ENCODE assay signal across 24 mouse cellular contexts in genomic region chr11:79037555-79037954, GRCm38 (mm10). TPM values are rescaled to one million over a fixed set of nuclear protein-coding genes. Genes with fewer than 3 reads are reported as not detected.
DNase-seq lines count a peak whose midpoint lies in the region; ATAC-seq and TF ChIP-seq lines count a peak whose summit lies in the region.
"Had no signal": no experiment of that assay in that cellular context is flagged by ENCODE, and none has a peak within 500 bp of the region (broad histone marks: within the 10 kb centered on the region; RNA-seq: fewer than 3 reads in every experiment).

No protein-coding gene starts in this region.

- ATAC-seq in hindbrain, embryonic 12.5 days (ENCODE audit: low FRiP score), result no peak
- 0 out of 2 replicates have a peak, but pooled peaks have one; percentile 26 for ATAC-seq in liver, embryonic 14.5 days (ENCODE audit: insufficient read depth)
- ATAC-seq: activated CD4-positive, CD25-positive, alpha-beta regulatory T cell, adult 4 months; forebrain, embryonic 13.5 days; forebrain, embryonic 16.5 days; hindbrain, embryonic 16.5 days had no signal

- no peaks in the 10 kb centered on the region for H3K9me3 ChIP-seq in hindbrain, embryonic 10.5 days
- H3K9me3 ChIP-seq in hindbrain, embryonic 12.5 days (replicated peaks), result no peaks in the 10 kb centered on the region
- H3K9me3 ChIP-seq in liver, embryonic 14.5 days (ENCODE audit: control insufficient read depth, low read length), result no peaks in the 10 kb centered on the region
- H3K9me3 ChIP-seq: forebrain, embryonic 10.5 days; forebrain, embryonic 13.5 days; heart, embryonic 10.5 days; heart, embryonic 13.5 days; hindbrain, embryonic 13.5 days had no signal

- peaks cover 29% of the 10 kb centered on the region for H3K4me1 ChIP-seq in hindbrain, embryonic 10.5 days (replicated peaks)
- peaks cover 12% of the 10 kb centered on the region for H3K4me1 ChIP-seq in hindbrain, embryonic 12.5 days
- 0 out of 4 replicates have a peak, but pooled peaks cover 0 to 5% of the 10 kb centered on the region in 2 experiments for H3K4me1 ChIP-seq in liver, embryonic 14.5 days (replicated peaks; ENCODE audit: control insufficient read depth in 2 of 2, insufficient read depth in 2 of 2, low read length in 1 of 2)

- no peak for DNase-seq in hindbrain, embryonic 10.5 days (ENCODE audit: low spot score)
- peak; percentile 47 for DNase-seq in layer of hippocampus, adult 9-11 months
- no peak for DNase-seq in layer of hippocampus, adult 11-12 months (ENCODE audit: low spot score)
- DNase-seq in liver, embryonic 14.5 days (ENCODE audit: low read depth in 3 of 3, low spot score in 3 of 3), result no peak
- DNase-seq in liver, result no peak
- DNase-seq: adrenal gland, adult 8-10 months; adrenal gland, postnatal 25 days; cerebellum, adult 18-20 months; cerebellum, adult 9-10 months; cerebellum, postnatal 14 days; gastrocnemius, postnatal 10 days; gastrocnemius, postnatal 36 days; heart, adult 2 months; heart, postnatal 14 days; heart, postnatal 4 days had no signal

- H3K27ac ChIP-seq in hindbrain, embryonic 10.5 days, result peak overlapping the region; percentile 9; the same call in 1 of the 2 replicates
- H3K27ac ChIP-seq in hindbrain, embryonic 12.5 days, result no peak overlapping the region
- H3K27ac ChIP-seq in liver, embryonic 14.5 days, result no peak overlapping the region
- H3K27ac ChIP-seq: forebrain, embryonic 10.5 days; forebrain, embryonic 13.5 days; heart, adult 2 months; heart, embryonic 10.5 days; heart, embryonic 13.5 days; hindbrain, embryonic 13.5 days had no signal

- 81% methylated on average over 12 of the region's 12 CpGs for WGBS in hindbrain, embryonic 10.5 days
- WGBS in hindbrain, embryonic 12.5 days, result 82% methylated on average over 12 of the region's 12 CpGs
- 39% methylated on average over 12 of the region's 12 CpGs for WGBS in liver, embryonic 14.5 days (ENCODE audit: insufficient replicate concordance)

- no peak overlapping the region for H3K4me3 ChIP-seq in hindbrain, embryonic 10.5 days
- H3K4me3 ChIP-seq in hindbrain, embryonic 12.5 days, result no peak overlapping the region
- no peak overlapping the region for H3K4me3 ChIP-seq in liver, embryonic 14.5 days (ENCODE audit: insufficient read depth in 1 of 2, low read depth in 2 of 2, low read length in 2 of 2)
- H3K4me3 ChIP-seq: forebrain, embryonic 10.5 days; forebrain, embryonic 13.5 days; heart, adult 2 months; heart, embryonic 10.5 days; heart, embryonic 13.5 days; hindbrain, embryonic 13.5 days had no signal

- no peak overlapping the region for H3K4me2 ChIP-seq in hindbrain, embryonic 12.5 days (replicated peaks)
- H3K4me2 ChIP-seq in liver, embryonic 14.5 days (ENCODE audit: low read depth), result no peak overlapping the region
- H3K4me2 ChIP-seq: forebrain, embryonic 13.5 days; heart, embryonic 13.5 days; hindbrain, embryonic 13.5 days had no signal

- no peaks in the 10 kb centered on the region for H3K27me3 ChIP-seq in hindbrain, embryonic 10.5 days (ENCODE audit: insufficient read depth, poor library complexity, severe bottlenecking)
- H3K27me3 ChIP-seq in hindbrain, embryonic 12.5 days, result no peaks in the 10 kb centered on the region
- H3K27me3 ChIP-seq in liver, embryonic 14.5 days (ENCODE audit: control insufficient read depth, insufficient read depth, low read length), result no peaks in the 10 kb centered on the region
- H3K27me3 ChIP-seq: forebrain, embryonic 13.5 days; heart, embryonic 13.5 days; hindbrain, embryonic 13.5 days had no signal

- no peak overlapping the region for H3K9ac ChIP-seq in hindbrain, embryonic 12.5 days
- no peak overlapping the region for H3K9ac ChIP-seq in liver, embryonic 14.5 days (replicated peaks)
- H3K9ac ChIP-seq: forebrain, embryonic 13.5 days; heart, embryonic 13.5 days; hindbrain, embryonic 13.5 days had no signal

- H3K36me3 ChIP-seq in hindbrain, embryonic 10.5 days, result peaks cover 28% of the 10 kb centered on the region
- peaks cover 5% of the 10 kb centered on the region; the same call in 1 of the 2 replicates for H3K36me3 ChIP-seq in hindbrain, embryonic 12.5 days
- H3K36me3 ChIP-seq in liver, embryonic 14.5 days (replicated peaks; ENCODE audit: control insufficient read depth, insufficient read depth, low read depth), result no peaks in the 10 kb centered on the region

- no peak for TF ChIP-seq EP300 in liver, embryonic 14.5 days (IDR thresholded peaks at IDR 0.05; ENCODE audit: low read depth)

- no peak for TF ChIP-seq CTCF in liver, embryonic 14.5 days (IDR thresholded peaks at IDR 0.05; ENCODE audit: low read depth)

RNA-seq across cellular contexts. Expression of gene Lgals9, which starts 52.8 kb away (rescaled TPM):
- polyA plus RNA-seq in hindbrain, embryonic 10.5 days (2016; fragmentation: Nextera tagmentation; extraction: Ambion mirVana), result 4.3 and 5.7 TPM in 2 replicates
- polyA plus RNA-seq in hindbrain, embryonic 12.5 days (2016; fragmentation: Nextera tagmentation; extraction: Ambion mirVana), result 8.7 and 10.6 TPM in 2 replicates
- 58.5 and 70.8 TPM in 2 replicates for polyA plus RNA-seq in liver, embryonic 14.5 days (2012; rRNA removed)
- 93.6 and 94.6 TPM in 2 replicates for polyA plus RNA-seq in liver, embryonic 14.5 days (2014; fragmentation: Nextera tagmentation; extraction: Ambion mirVana)
